Mouse (Mus musculus) right cerebral cortex, postnatal 25 days (tissue): ENCODE results near the gene Scamp2.

Source experiments
- DNase-seq: peaks from one replicate; pipeline ENCODE4 v3.0.0; 2022

Gene Scamp2

DNA sequence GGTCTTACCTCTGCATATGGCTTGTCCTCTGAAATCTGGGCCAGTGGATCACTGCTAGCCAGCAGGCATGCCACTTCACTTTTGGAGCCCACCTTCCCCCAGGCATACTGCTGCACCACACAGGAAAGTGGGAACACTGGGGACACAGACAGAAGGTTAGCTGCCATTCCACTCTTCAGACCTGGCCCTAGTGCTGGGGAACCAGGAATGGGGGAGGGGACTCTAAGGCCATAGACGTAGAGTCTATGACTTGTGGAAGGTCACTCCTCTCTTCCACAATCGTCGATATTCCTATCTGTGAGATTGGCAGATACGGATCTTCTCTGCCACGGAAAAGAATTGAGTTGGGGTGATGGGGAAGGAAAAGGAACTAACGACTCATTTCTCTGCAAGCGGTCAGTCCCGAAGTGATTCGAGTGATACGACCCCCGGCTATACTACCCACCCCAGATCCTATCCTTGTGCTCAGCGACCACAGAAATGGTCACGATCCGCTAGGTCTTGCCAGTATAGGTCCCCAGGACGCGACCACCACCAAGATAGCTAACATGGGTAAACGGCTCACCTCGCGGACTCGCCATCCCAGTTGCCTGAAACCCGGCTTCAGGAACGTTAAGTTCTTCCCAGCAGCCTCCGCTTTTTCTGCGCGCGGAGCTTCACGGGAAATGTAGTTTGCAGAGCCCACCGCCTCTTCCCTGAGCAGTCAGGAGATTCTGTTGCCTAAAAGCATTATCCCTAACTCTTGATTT is 8.4 kb upstream of the Scamp2 start, which contains the start of gene Mpi:
Gene Mpi, minus strand, starts transcription at position 625 of the 749 bp plus-strand sequence.
- peak; percentile 78 for DNase-seq

DNA sequence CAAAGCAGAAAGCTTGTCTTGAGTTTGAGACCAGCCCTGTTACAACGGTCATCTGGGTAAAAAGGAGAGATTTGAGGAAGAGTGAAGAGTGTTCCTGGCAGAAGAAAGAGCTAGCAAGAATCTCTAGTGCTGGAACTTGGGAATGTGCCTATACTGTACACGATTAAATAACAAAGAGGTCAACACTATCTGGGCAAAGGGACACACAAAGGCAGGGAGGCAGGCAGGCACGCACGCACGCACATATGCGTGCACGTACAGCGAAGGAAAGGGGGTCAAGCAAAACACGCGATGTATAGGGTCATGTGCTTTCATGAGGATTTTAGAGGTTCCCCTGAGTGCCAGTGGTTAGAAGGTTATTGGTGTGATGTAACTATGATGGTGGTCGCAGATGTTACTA is 7.6 kb upstream of the Scamp2 start:
- DNase-seq: no peak

GRCm38 (mm10) chr9:57554753-57555152 is 6.0 kb upstream of the Scamp2 start:
- DNase-seq: no peak

DNA sequence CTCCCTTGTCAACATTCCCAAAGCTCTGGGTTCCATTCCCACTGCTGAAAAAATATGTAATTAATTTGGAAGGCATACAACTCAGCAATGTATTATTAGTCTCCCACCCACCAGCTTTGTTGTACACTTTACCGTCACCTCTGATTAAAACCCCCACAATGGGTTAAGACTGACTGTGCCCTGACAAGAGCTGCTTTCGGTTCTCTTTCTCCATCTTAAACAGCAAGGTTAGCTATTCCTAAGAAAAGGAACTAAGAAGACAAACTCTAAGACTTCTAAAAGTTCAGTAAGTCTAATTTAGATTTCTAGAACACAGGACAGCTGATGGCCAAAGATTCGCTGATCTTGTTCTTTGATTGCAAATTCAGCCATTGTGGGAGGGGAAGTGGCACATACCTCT is 3.5 kb upstream of the Scamp2 start:
- no peak for DNase-seq

- DNase-seq: no peak
These were observed 2.1 kb upstream of the Scamp2 start for GRCm38 (mm10) chr9:57558625-57559024.

DNA sequence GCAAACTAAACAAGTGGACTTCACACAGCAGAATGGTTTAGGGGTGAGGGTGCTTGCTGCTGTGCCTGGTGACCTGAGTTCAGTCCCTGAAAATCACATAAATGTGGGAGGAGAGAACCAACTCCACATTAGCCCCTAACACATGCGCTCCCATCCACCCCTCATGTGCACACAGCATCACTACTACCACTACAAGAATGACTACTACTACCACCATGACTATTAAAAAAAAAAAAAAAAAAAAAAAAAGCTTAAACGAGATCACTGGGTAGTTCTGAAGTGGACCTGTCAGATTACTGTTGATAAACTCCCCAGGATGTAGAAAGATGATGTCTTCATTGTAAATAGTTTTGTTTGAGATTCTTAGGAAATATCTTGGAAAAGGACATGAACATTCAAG is 1.2 kb upstream of the Scamp2 start:
- DNase-seq: no peak

GRCm38 (mm10) chr9:57560263-57560662 is 480 bp upstream of the Scamp2 start:
- DNase-seq: no peak

GRCm38 (mm10) chr9:57561711-57562099 is 962 bp downstream of the Scamp2 start:
- no peak for DNase-seq

GRCm38 (mm10) chr9:57562896-57563372 is 2.2 kb downstream of the Scamp2 start:
- peak; percentile 28 for DNase-seq

DNA sequence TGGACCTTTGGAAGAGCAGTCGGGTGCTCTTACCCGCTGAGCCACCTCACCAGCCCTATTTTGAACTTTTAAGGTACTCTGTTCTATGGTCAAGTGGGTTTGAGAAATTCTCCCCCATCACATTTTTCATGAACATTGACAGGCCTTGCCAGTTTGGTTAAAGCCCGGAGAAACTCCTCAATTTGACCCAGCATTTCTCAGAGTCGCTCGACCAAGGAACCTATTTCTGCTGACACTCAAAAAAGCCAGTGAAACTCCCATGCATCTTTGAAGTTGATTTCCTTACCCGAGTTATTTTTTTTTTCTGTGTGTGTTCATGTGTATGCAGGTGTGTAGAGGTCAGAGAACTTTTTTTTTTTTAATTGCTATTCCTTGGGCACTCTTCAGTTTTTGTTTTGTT is 3.9 kb downstream of the Scamp2 start:
- no peak for DNase-seq

GRCm38 (mm10) chr9:57565741-57566221 is 5.0 kb downstream of the Scamp2 start:
- DNase-seq: peak; percentile 63

- DNase-seq: no peak
These were observed 6.1 kb downstream of the Scamp2 start for GRCm38 (mm10) chr9:57566846-57567245.

GRCm38 (mm10) chr9:57568500-57568899 is 7.8 kb downstream of the Scamp2 start:
- no peak for DNase-seq

- no peak for DNase-seq
These were observed 13.7 kb downstream of the Scamp2 start for GRCm38 (mm10) chr9:57574397-57574796.

DNA sequence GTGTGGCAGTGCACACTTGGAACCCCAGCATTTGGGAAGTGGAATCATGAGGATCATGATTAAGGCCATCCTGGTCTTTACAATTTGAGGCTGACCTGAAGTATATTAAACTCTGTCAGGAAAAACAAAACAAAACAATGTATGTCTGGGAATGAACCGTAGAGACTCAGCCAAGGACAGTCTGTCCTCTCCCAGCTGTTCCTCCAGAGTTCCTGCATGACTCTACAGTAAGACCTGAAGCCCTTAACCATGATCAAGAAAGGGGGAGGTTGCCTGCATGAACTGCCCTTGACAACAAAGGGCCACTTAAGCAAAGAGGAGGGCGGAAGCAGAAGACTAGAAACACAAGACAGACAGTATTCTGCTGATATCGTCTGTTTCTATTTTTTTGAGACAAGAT is 14.8 kb downstream of the Scamp2 start:
- DNase-seq: no peak

- no peak for DNase-seq
These were observed 16.6 kb downstream of the Scamp2 start for GRCm38 (mm10) chr9:57577144-57577849.

- no peak for DNase-seq
These were observed 24.2 kb downstream of the Scamp2 start for GRCm38 (mm10) chr9:57584991-57585390.

GRCm38 (mm10) chr9:57589224-57590126 is 28.7 kb downstream of the Scamp2 start, which contains the start of gene Ulk3:
Gene Ulk3, plus strand, starts transcription at chr9:57589452.
- peak; percentile 86 for DNase-seq

- DNase-seq: no peak
These were observed 30.0 kb downstream of the Scamp2 start for GRCm38 (mm10) chr9:57590726-57591125.

- DNase-seq: no peak
These were observed 32.9 kb downstream of the Scamp2 start for GRCm38 (mm10) chr9:57593454-57594173.

GRCm38 (mm10) chr9:57594174-57594509 is 33.4 kb downstream of the Scamp2 start:
- no peak for DNase-seq

GRCm38 (mm10) chr9:57597265-57597664 is 36.5 kb downstream of the Scamp2 start:
- DNase-seq: no peak
